Mouse (Mus musculus) thymus, adult 2 months (tissue): ENCODE measurements around the gene Nmd3. TPM values are rescaled to one million over a fixed set of nuclear protein-coding genes. Genes with fewer than 3 reads are reported as not detected.
A peak's percentile ranks its signal among the peaks of the same experiment; 100 is the strongest.

Experiments used
- DNase-seq: peaks from one replicate; pipeline ENCODE4 v3.0.0; 2021
- H3K27ac ChIP-seq: fragments of 200-500 bp; 2 replicates; pipeline ENCODE4 v1.5.1; 2012; ENCODE audit warnings: low read length, control low read depth; ENCODE audit not compliant: control insufficient read depth, insufficient read depth
- H3K27me3 ChIP-seq: fragments of 200-500 bp; 2 replicates; pipeline ENCODE4 v1.6.1; 2012; ENCODE audit warnings: mild to moderate bottlenecking, low read length, moderate library complexity, mixed read lengths; ENCODE audit not compliant: control insufficient read depth, insufficient read depth
- H3K36me3 ChIP-seq: fragments of 200-500 bp; 2 replicates; pipeline ENCODE4 v1.6.1; 2012; ENCODE audit warnings: mild to moderate bottlenecking, low read length, moderate library complexity; ENCODE audit not compliant: control insufficient read depth, insufficient read depth
- H3K4me1 ChIP-seq: fragments of 200-500 bp; replicated peaks from 2 replicates; pipeline ENCODE4 v1.6.1; 2012; ENCODE audit warnings: low read length; ENCODE audit not compliant: control insufficient read depth, insufficient read depth
- H3K4me3 ChIP-seq: fragments of 200-500 bp; 2 replicates; pipeline ENCODE4 v1.5.1; 2012; ENCODE audit warnings: mild to moderate bottlenecking, low read length, control low read depth, moderate library complexity; ENCODE audit not compliant: control insufficient read depth, insufficient read depth
- CTCF ChIP-seq: fragments of 200-500 bp; IDR thresholded peaks from 2 replicates; pipeline ENCODE4 v1.5.1; 2012; ENCODE audit warnings: mild to moderate bottlenecking, control low read depth, low read length, moderate library complexity, borderline replicate concordance; ENCODE audit not compliant: control insufficient read depth, poor library complexity, insufficient read depth; ENCODE audit errors: extremely low read depth
- POLR2A ChIP-seq: fragments of 200-500 bp; IDR thresholded peaks from 2 replicates; pipeline ENCODE4 v1.6.1; 2012; ENCODE audit warnings: mild to moderate bottlenecking, low read length, control low read depth, moderate library complexity; ENCODE audit not compliant: control insufficient read depth, poor library complexity, insufficient read depth; ENCODE audit errors: extremely low read depth
- WGBS: fragments of 180-500 bp; shearing (Covaris S2); methylation state at CpG from one replicate; pipeline ENCODE4 v1.1.7; 2018; 5-methylcytosine and 5-hydroxymethylcytosine counted together
- polyA plus RNA-seq: library from polyadenylated mRNA; depleted of rRNA; stranded (reverse); fragments of >200 nt; gene quantifications from 2 replicates; pipeline ENCODE4 v1.2.3, GENCODE M21; 2012

Nmd3 gene
- polyA plus RNA-seq, 1 experiment, result 57.6 TPM

GRCm38 (mm10) chr3:69701905-69702304 is 19.9 kb upstream of the Nmd3 start:
- DNase-seq, result no peak
- no peaks in the 10 kb centered on the region for H3K27me3 ChIP-seq
- H3K4me3 ChIP-seq, result no peak overlapping the region
- no peak for TF ChIP-seq POLR2A
- TF ChIP-seq CTCF, result no peak
- H3K36me3 ChIP-seq, result no peaks in the 10 kb centered on the region
- H3K27ac ChIP-seq, result no peak overlapping the region
- 24% methylated on average over 1 of the region's 1 CpGs for WGBS
- 0 out of 2 replicates have a peak, but pooled peaks cover 3% of the 10 kb centered on the region for H3K4me1 ChIP-seq

GRCm38 (mm10) chr3:69702421-69702820 is 19.4 kb upstream of the Nmd3 start:
- Histone ChIP-seq H3K27ac (no peak overlapping the region), H3K4me3 (no peak overlapping the region), H3K4me1 (no peaks in the 10 kb centered on the region), H3K36me3 (no peaks in the 10 kb centered on the region), H3K27me3 (no peaks in the 10 kb centered on the region)
- TF ChIP-seq POLR2A (no peak), CTCF (no peak)
- no peak for DNase-seq

- 76% methylated on average over 12 of the region's 12 CpGs for WGBS
- no peak for DNase-seq
- H3K27me3 ChIP-seq, result no peaks in the 10 kb centered on the region
- no peaks in the 10 kb centered on the region for H3K36me3 ChIP-seq
- H3K4me3 ChIP-seq, result no peak overlapping the region
- no peak for TF ChIP-seq CTCF
- no peak for TF ChIP-seq POLR2A
- H3K27ac ChIP-seq, result no peak overlapping the region
- H3K4me1 ChIP-seq, result no peaks in the 10 kb centered on the region
Observed at GRCm38 (mm10) chr3:69709043-69709929, 12.5 kb upstream of the Nmd3 start.

- WGBS, result 85% methylated on average over 8 of the region's 8 CpGs
- TF ChIP-seq POLR2A (no peak), CTCF (no peak)
- no peaks in the 10 kb centered on the region for H3K36me3 ChIP-seq
- no peak for DNase-seq
- H3K27ac ChIP-seq, result no peak overlapping the region
- H3K4me3 ChIP-seq, result no peak overlapping the region
- H3K4me1 ChIP-seq, result no peaks in the 10 kb centered on the region
- H3K27me3 ChIP-seq, result no peaks in the 10 kb centered on the region
Observed at GRCm38 (mm10) chr3:69711907-69712600, 9.7 kb upstream of the Nmd3 start.

GRCm38 (mm10) chr3:69717476-69717875 is 4.3 kb upstream of the Nmd3 start:
- H3K27ac ChIP-seq, result no peak overlapping the region
- H3K36me3 ChIP-seq, result no peaks in the 10 kb centered on the region
- 88% methylated on average over 6 of the region's 6 CpGs for WGBS
- no peak overlapping the region for H3K4me3 ChIP-seq
- peaks cover 3% of the 10 kb centered on the region for H3K4me1 ChIP-seq
- no peak for DNase-seq
- H3K27me3 ChIP-seq, result no peaks in the 10 kb centered on the region
- TF ChIP-seq POLR2A (no peak), CTCF (no peak)

GRCm38 (mm10) chr3:69722187-69722867 is 542 bp downstream of the Nmd3 start:
- TF ChIP-seq POLR2A (no peak), CTCF (no peak)
- Histone ChIP-seq H3K36me3 (peaks cover 7% of the 10 kb centered on the region), H3K4me3 (peak overlapping the region; percentile 99), H3K27me3 (no peaks in the 10 kb centered on the region), H3K4me1 (peaks cover 12% of the 10 kb centered on the region), H3K27ac (peak overlapping the region; percentile 12; the same call in 1 of the 2 replicates)
- no peak for DNase-seq
- under 1% methylated on average over 58 of the region's 58 CpGs for WGBS
